Mouse (Mus musculus) neural tube, embryonic 14.5 days (tissue): ENCODE results near the gene Lpin1. TPM values are rescaled to one million over a fixed set of nuclear protein-coding genes. Genes with fewer than 3 reads are reported as not detected.

ENCODE experiments used
- ATAC-seq: fragments of 200-750 bp; cut with Nextera tagmentation; 2 replicates; pipeline ENCODE4 v1.8.0; 2017; ENCODE audit warnings: low read depth, mild to moderate bottlenecking, moderate TSS enrichment, moderate library complexity
- H3K27ac ChIP-seq: fragments of 300-500 bp; sonication (generic); 2 replicates; pipeline ENCODE4 v1.5.1; 2014; ENCODE audit warnings: low read depth, mild to moderate bottlenecking, control low read depth, low read length, moderate library complexity, mixed read lengths
- H3K27me3 ChIP-seq: fragments of 300-500 bp; sonication (generic); 2 replicates; pipeline ENCODE4 v1.6.1; 2014; ENCODE audit warnings: low read length; ENCODE audit not compliant: control insufficient read depth, insufficient read depth
- H3K36me3 ChIP-seq: fragments of 300-500 bp; sonication (generic); 2 replicates; pipeline ENCODE4 v1.6.1; 2014; ENCODE audit warnings: low read length, mixed read lengths; ENCODE audit not compliant: control insufficient read depth, insufficient read depth
- H3K4me1 ChIP-seq: fragments of 300-500 bp; sonication (generic); 2 replicates; pipeline ENCODE4 v1.6.1; 2014; ENCODE audit warnings: low read length; ENCODE audit not compliant: control insufficient read depth, insufficient read depth
- H3K4me2 ChIP-seq: fragments of 300-500 bp; sonication (generic); 2 replicates; pipeline ENCODE4 v1.6.1; 2014; ENCODE audit warnings: mild to moderate bottlenecking, low read depth, low read length, control low read depth
- H3K4me3 ChIP-seq: fragments of 300-500 bp; sonication (generic); 2 replicates; pipeline ENCODE4 v1.5.1; 2014; ENCODE audit warnings: low read depth, low read length, control low read depth, mixed read lengths
- H3K9ac ChIP-seq: fragments of 300-500 bp; sonication (generic); replicated peaks from 2 replicates; pipeline ENCODE4 v1.6.1; 2014; ENCODE audit warnings: low read depth, mild to moderate bottlenecking, control low read depth, low read length, mixed read lengths
- H3K9me3 ChIP-seq: fragments of 300-500 bp; sonication (generic); 2 replicates; pipeline ENCODE4 v1.6.1; 2016; ENCODE audit warnings: low read length; ENCODE audit not compliant: control insufficient read depth
- whole genome bisulfite sequencing: fragments of 180-500 bp; shearing (Covaris S2); extraction: QIAGEN DNeasy Blood & Tissue Kit; methylation state at CpG from one replicate; pipeline ENCODE4 v1.1.7; 2014; 5-methylcytosine and 5-hydroxymethylcytosine counted together
- polyA plus RNA-seq: library from polyadenylated mRNA; unstranded; fragments of >200 nt; fragmentation: Nextera tagmentation; extraction: Ambion mirVana; gene quantifications from 2 replicates; pipeline ENCODE4 v1.2.1, GENCODE M21; 2014

Gene Lpin1
- polyA plus RNA-seq, 1 experiment from 2014 or later = 21.4 TPM

DNA sequence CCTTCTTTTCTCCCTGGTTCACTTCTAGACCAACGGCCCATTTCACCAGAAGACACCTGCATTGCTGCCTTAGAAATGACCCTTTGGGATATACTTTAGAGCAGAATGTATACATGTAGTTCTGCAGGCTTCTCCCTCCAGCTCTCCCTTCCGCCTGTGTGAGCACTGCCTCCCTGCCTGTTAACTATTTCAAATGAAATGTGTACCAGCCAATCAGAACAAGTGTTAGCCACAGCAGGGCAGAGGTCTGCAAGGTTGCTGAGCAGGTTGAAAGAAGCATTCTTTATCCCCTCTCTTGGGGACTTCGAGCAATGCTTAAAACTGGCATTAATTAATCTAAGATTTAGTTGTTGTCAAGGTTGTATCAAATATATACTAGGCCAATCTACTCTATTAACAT, 11.4 kb downstream of the Lpin1 start:
- H3K27ac ChIP-seq = no peak overlapping the region
- 61% methylated on average over 3 of the region's 3 CpGs for WGBS
- H3K4me3 ChIP-seq = no peak overlapping the region
- H3K9me3 ChIP-seq = no peaks in the 10 kb centered on the region
- no peaks in the 10 kb centered on the region for H3K36me3 ChIP-seq
- H3K4me2 ChIP-seq = no peak overlapping the region
- no peaks in the 10 kb centered on the region for H3K27me3 ChIP-seq
- no peak overlapping the region for H3K9ac ChIP-seq
- ATAC-seq = no peak
- H3K4me1 ChIP-seq = no peaks in the 10 kb centered on the region

GRCm38 (mm10) chr12:16593761-16594160, 17.0 kb downstream of the Lpin1 start:
- H3K36me3 ChIP-seq = no peaks in the 10 kb centered on the region
- no peak overlapping the region for H3K27ac ChIP-seq
- no peaks in the 10 kb centered on the region for H3K27me3 ChIP-seq
- no peak overlapping the region for H3K9ac ChIP-seq
- H3K9me3 ChIP-seq = no peaks in the 10 kb centered on the region
- H3K4me2 ChIP-seq = no peak overlapping the region
- H3K4me1 ChIP-seq = peaks cover 17% of the 10 kb centered on the region; the same call in 1 of the 2 replicates
- H3K4me3 ChIP-seq = no peak overlapping the region
- ATAC-seq = no peak
- 91% methylated on average over 7 of the region's 7 CpGs for WGBS

DNA sequence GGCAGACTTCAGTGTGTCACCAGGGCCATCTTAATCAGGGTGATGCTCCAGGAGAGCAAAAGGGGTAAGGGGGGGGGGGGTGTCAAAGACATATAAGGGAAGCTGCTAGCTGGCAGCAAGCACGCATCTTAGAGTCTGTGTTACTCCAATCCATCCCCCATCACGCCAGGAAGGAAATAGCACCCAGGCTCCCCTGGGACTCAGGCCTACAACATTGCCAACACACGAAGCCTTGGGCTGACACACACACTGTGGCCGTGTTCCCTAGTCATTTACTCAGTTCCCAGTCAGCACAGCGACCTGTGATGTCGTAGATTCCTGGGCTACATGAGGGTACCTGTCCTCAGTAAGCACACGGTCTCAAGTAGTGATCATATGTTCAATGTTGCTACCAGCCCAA, 17.8 kb downstream of the Lpin1 start:
- 79% methylated on average over 7 of the region's 7 CpGs for WGBS

DNA sequence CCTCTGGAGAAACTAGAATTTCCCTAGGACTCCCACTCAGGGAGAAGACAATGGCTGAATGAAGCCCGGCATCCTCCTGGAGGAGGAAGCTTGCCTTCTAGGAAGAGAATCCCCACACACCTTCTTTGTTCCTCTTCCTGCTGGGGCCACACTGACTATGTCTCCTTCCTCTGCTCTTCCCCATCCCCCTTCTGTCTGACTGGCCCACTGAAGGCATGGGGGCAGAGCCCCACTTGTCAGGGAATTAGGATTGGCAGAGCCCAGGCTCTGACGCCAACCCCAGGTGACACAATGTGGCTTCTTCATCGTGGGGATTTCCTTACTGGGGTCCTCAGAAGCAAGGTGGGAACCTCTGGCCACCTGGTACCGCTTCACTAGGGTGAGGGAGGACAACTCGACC, 18.3 kb downstream of the Lpin1 start:
- H3K9me3 ChIP-seq = no peaks in the 10 kb centered on the region
- ATAC-seq = no peak
- peaks cover 28% of the 10 kb centered on the region for H3K4me1 ChIP-seq
- H3K4me3 ChIP-seq = no peak overlapping the region
- no peak overlapping the region for H3K4me2 ChIP-seq
- no peaks in the 10 kb centered on the region for H3K27me3 ChIP-seq
- H3K36me3 ChIP-seq = no peaks in the 10 kb centered on the region
- 62% methylated on average over 5 of the region's 5 CpGs for WGBS
- H3K27ac ChIP-seq = no peak overlapping the region
- no peak overlapping the region; the same call in 1 of the 2 replicates for H3K9ac ChIP-seq

More for the DNA sequence above, 17.8 kb downstream of the Lpin1 start:
- no peaks in the 10 kb centered on the region for H3K9me3 ChIP-seq
- no peak overlapping the region for H3K27ac ChIP-seq
- H3K9ac ChIP-seq = no peak overlapping the region
- no peaks in the 10 kb centered on the region for H3K36me3 ChIP-seq
- H3K4me1 ChIP-seq = peaks cover 24% of the 10 kb centered on the region
- no peak overlapping the region for H3K4me2 ChIP-seq
- no peak for ATAC-seq
- no peak overlapping the region for H3K4me3 ChIP-seq
- no peaks in the 10 kb centered on the region for H3K27me3 ChIP-seq

GRCm38 (mm10) chr12:16591453-16592200, 19.1 kb downstream of the Lpin1 start:
- WGBS = 5% methylated on average over 15 of the region's 15 CpGs
- Histone ChIP-seq H3K4me3 (peak overlapping the region; percentile 30), H3K9me3 (no peaks in the 10 kb centered on the region), H3K36me3 (no peaks in the 10 kb centered on the region), H3K4me2 (peak overlapping the region; percentile 66), H3K27ac (peak overlapping the region; percentile 35), H3K27me3 (no peaks in the 10 kb centered on the region), H3K9ac (peak overlapping the region; percentile 51), H3K4me1 (peaks cover 36% of the 10 kb centered on the region)
- peak; percentile 76 for ATAC-seq

- H3K9ac ChIP-seq = no peak overlapping the region
- no peak overlapping the region for H3K27ac ChIP-seq
- peaks cover 40% of the 10 kb centered on the region for H3K4me1 ChIP-seq
- H3K27me3 ChIP-seq = no peaks in the 10 kb centered on the region
- H3K4me3 ChIP-seq = no peak overlapping the region
- WGBS = 34% methylated on average over 4 of the region's 4 CpGs
- H3K36me3 ChIP-seq = no peaks in the 10 kb centered on the region
- no peaks in the 10 kb centered on the region for H3K9me3 ChIP-seq
- peak overlapping the region; percentile 85; the same call in 1 of the 2 replicates for H3K4me2 ChIP-seq
- ATAC-seq = peak; percentile 1; the same call in 1 of the 2 replicates
These were observed 20.8 kb downstream of the Lpin1 start for GRCm38 (mm10) chr12:16589966-16590365.

- Histone ChIP-seq H3K9me3 (no peaks in the 10 kb centered on the region), H3K4me3 (peak overlapping the region; percentile 94), H3K4me2 (peak overlapping the region; percentile 85), H3K9ac (peak overlapping the region; percentile 89), H3K4me1 (peaks cover 40% of the 10 kb centered on the region), H3K27me3 (no peaks in the 10 kb centered on the region), H3K36me3 (no peaks in the 10 kb centered on the region), H3K27ac (peak overlapping the region; percentile 87)
- peak; percentile 91 for ATAC-seq
- WGBS = 0% methylated on average over 34 of the region's 36 CpGs
These were observed 21.4 kb downstream of the Lpin1 start for GRCm38 (mm10) chr12:16589204-16589949.

DNA sequence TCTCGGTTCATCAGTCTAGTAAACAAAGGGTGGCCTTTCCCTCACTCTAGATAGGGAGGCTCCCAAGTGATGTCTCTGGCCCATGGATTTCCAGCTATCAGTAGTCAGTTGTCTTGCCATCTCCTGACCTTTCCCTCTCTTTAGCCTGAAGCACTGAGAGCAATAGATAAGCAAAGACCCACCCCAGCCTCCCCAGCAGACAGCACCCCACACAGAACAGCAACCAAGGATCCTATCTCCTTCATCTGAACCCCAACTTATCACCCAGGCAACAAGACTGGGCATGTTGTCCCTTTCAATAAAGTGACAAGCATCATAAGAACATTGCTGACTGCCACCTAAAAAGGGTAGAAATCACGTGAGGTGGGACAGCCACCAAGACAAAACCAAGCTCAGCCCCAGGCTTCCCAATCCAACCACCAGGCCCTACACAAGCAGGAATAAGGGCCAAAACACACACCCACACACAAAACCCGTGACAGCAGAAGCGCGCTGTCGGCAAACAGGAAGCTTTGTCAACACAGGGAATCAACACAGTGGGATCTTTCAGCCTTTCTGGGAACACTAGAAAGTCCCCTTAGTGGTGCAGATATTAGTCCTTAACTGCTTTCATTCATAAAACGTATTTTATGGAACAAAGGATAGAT, 22.2 kb downstream of the Lpin1 start:
- peaks cover 40% of the 10 kb centered on the region for H3K4me1 ChIP-seq
- no peak for ATAC-seq
- peak overlapping the region; percentile 94 for H3K4me3 ChIP-seq
- H3K36me3 ChIP-seq = no peaks in the 10 kb centered on the region
- peak overlapping the region; percentile 85 for H3K4me2 ChIP-seq
- 15% methylated on average over 7 of the region's 7 CpGs for WGBS
- H3K27ac ChIP-seq = peak overlapping the region; percentile 87
- peak overlapping the region; percentile 89 for H3K9ac ChIP-seq
- no peaks in the 10 kb centered on the region for H3K9me3 ChIP-seq
- H3K27me3 ChIP-seq = no peaks in the 10 kb centered on the region
